Mouse (Mus musculus): ENCODE data around the gene Spint3. TPM values are rescaled to one million over a fixed set of nuclear protein-coding genes. Genes with fewer than 3 reads are reported as not detected.

The Spint3 gene
- not detected for polyA plus RNA-seq (2014; fragmentation: Illumina TruSeq; extraction: RNeasy Lipid Tissue Mini Kit (QIAGEN cat#74804))

GRCm38 (mm10) chr2:164573359-164573758 is at the start of gene Spint3:
Gene Spint3 (minus strand): TSS chr2:164573459.

GRCm38 (mm10) chr2:164613471-164613870 is 40.2 kb upstream of the Spint3 start, which contains the start of the genes Wfdc6b and Wfdc8:
Gene Wfdc6b (plus strand): TSS chr2:164613522.
Gene Wfdc8 (minus strand): TSS chr2:164613626.

GRCm38 (mm10) chr2:164593494-164593893 is 20.2 kb upstream of the Spint3 start, which contains the start of gene Eppin:
Gene Eppin (minus strand): TSS chr2:164593594.

GRCm38 (mm10) chr2:164585025-164585725 is 11.9 kb upstream of the Spint3 start, which contains the start of gene Wfdc6a:
Gene Wfdc6a (minus strand): TSS chr2:164585447.

GRCm38 (mm10) chr2:164562391-164563188 is 10.7 kb downstream of the Spint3 start, which contains the start of gene Wfdc2:
Gene Wfdc2 (plus strand): TSS chr2:164562413.

Other genes starting within 250 kb of the Spint3 start
- 0.91 TPM for gene Svs5, start 240.7 kb downstream of the Spint3 start, polyA plus RNA-seq (2014; fragmentation: Illumina TruSeq; extraction: RNeasy Lipid Tissue Mini Kit (QIAGEN cat#74804))
- gene Slpi, start 184.4 kb downstream of the Spint3 start, polyA plus RNA-seq (2014; fragmentation: Illumina TruSeq; extraction: RNeasy Lipid Tissue Mini Kit (QIAGEN cat#74804)): not detected
- not detected for gene Rbpjl, start 170.3 kb downstream of the Spint3 start, polyA plus RNA-seq (2014; fragmentation: Illumina TruSeq; extraction: RNeasy Lipid Tissue Mini Kit (QIAGEN cat#74804))
- not detected for gene Matn4, start 168.3 kb downstream of the Spint3 start, polyA plus RNA-seq (2014; fragmentation: Illumina TruSeq; extraction: RNeasy Lipid Tissue Mini Kit (QIAGEN cat#74804))
- 107 TPM for gene Sdc4, start 129.6 kb downstream of the Spint3 start, polyA plus RNA-seq (2014; fragmentation: Illumina TruSeq; extraction: RNeasy Lipid Tissue Mini Kit (QIAGEN cat#74804))
- gene Sys1, start 116.5 kb downstream of the Spint3 start, polyA plus RNA-seq (2014; fragmentation: Illumina TruSeq; extraction: RNeasy Lipid Tissue Mini Kit (QIAGEN cat#74804)): 8.4 TPM
- gene Gm20458, start 112.5 kb downstream of the Spint3 start, polyA plus RNA-seq (2014; fragmentation: Illumina TruSeq; extraction: RNeasy Lipid Tissue Mini Kit (QIAGEN cat#74804)): not detected
- not detected for gene Trp53tg5, start 99.7 kb downstream of the Spint3 start, polyA plus RNA-seq (2014; fragmentation: Illumina TruSeq; extraction: RNeasy Lipid Tissue Mini Kit (QIAGEN cat#74804))
- 4.7 TPM for gene Dbndd2, start 87.4 kb downstream of the Spint3 start, polyA plus RNA-seq (2014; fragmentation: Illumina TruSeq; extraction: RNeasy Lipid Tissue Mini Kit (QIAGEN cat#74804))
- 8.6 TPM for gene Pigt, start 75.9 kb downstream of the Spint3 start, polyA plus RNA-seq (2014; fragmentation: Illumina TruSeq; extraction: RNeasy Lipid Tissue Mini Kit (QIAGEN cat#74804))
- 1.8 TPM for gene Wfdc2, start 11.0 kb downstream of the Spint3 start, polyA plus RNA-seq (2014; fragmentation: Illumina TruSeq; extraction: RNeasy Lipid Tissue Mini Kit (QIAGEN cat#74804))
- 0.66 TPM for gene Wfdc6a, start 12.0 kb upstream of the Spint3 start, polyA plus RNA-seq (2014; fragmentation: Illumina TruSeq; extraction: RNeasy Lipid Tissue Mini Kit (QIAGEN cat#74804))
- gene Eppin, start 20.1 kb upstream of the Spint3 start, polyA plus RNA-seq (2014; fragmentation: Illumina TruSeq; extraction: RNeasy Lipid Tissue Mini Kit (QIAGEN cat#74804)): not detected
- gene Wfdc6b, start 40.1 kb upstream of the Spint3 start, polyA plus RNA-seq (2014; fragmentation: Illumina TruSeq; extraction: RNeasy Lipid Tissue Mini Kit (QIAGEN cat#74804)): not detected
- not detected for gene Wfdc8, start 40.2 kb upstream of the Spint3 start, polyA plus RNA-seq (2014; fragmentation: Illumina TruSeq; extraction: RNeasy Lipid Tissue Mini Kit (QIAGEN cat#74804))
- gene Wfdc16, start 65.3 kb upstream of the Spint3 start, polyA plus RNA-seq (2014; fragmentation: Illumina TruSeq; extraction: RNeasy Lipid Tissue Mini Kit (QIAGEN cat#74804)): not detected
- 4.0 TPM for gene Wfdc10, start 82.6 kb upstream of the Spint3 start, polyA plus RNA-seq (2014; fragmentation: Illumina TruSeq; extraction: RNeasy Lipid Tissue Mini Kit (QIAGEN cat#74804))
- gene Wfdc9, start 83.1 kb upstream of the Spint3 start, polyA plus RNA-seq (2014; fragmentation: Illumina TruSeq; extraction: RNeasy Lipid Tissue Mini Kit (QIAGEN cat#74804)): not detected
- not detected for gene Wfdc11, start 100.6 kb upstream of the Spint3 start, polyA plus RNA-seq (2014; fragmentation: Illumina TruSeq; extraction: RNeasy Lipid Tissue Mini Kit (QIAGEN cat#74804))
- gene Wfdc13, start 111.6 kb upstream of the Spint3 start, polyA plus RNA-seq (2014; fragmentation: Illumina TruSeq; extraction: RNeasy Lipid Tissue Mini Kit (QIAGEN cat#74804)): not detected
- not detected for gene Spint4, start 125.0 kb upstream of the Spint3 start, polyA plus RNA-seq (2014; fragmentation: Illumina TruSeq; extraction: RNeasy Lipid Tissue Mini Kit (QIAGEN cat#74804))
- not detected for gene Spint5, start 141.8 kb upstream of the Spint3 start, polyA plus RNA-seq (2014; fragmentation: Illumina TruSeq; extraction: RNeasy Lipid Tissue Mini Kit (QIAGEN cat#74804))
- 0.57 TPM for gene Wfdc3, start 172.5 kb upstream of the Spint3 start, polyA plus RNA-seq (2014; fragmentation: Illumina TruSeq; extraction: RNeasy Lipid Tissue Mini Kit (QIAGEN cat#74804))
- 5.2 TPM for gene Dnttip1, start 172.5 kb upstream of the Spint3 start, polyA plus RNA-seq (2014; fragmentation: Illumina TruSeq; extraction: RNeasy Lipid Tissue Mini Kit (QIAGEN cat#74804))
- gene Ube2c, start 196.4 kb upstream of the Spint3 start, polyA plus RNA-seq (2014; fragmentation: Illumina TruSeq; extraction: RNeasy Lipid Tissue Mini Kit (QIAGEN cat#74804)): 21.0 TPM
- gene Tnnc2, start 206.5 kb upstream of the Spint3 start, polyA plus RNA-seq (2014; fragmentation: Illumina TruSeq; extraction: RNeasy Lipid Tissue Mini Kit (QIAGEN cat#74804)): not detected
- gene Snx21, start 212.4 kb upstream of the Spint3 start, polyA plus RNA-seq (2014; fragmentation: Illumina TruSeq; extraction: RNeasy Lipid Tissue Mini Kit (QIAGEN cat#74804)): 2.3 TPM
- gene Acot8, start 231.4 kb upstream of the Spint3 start, polyA plus RNA-seq (2014; fragmentation: Illumina TruSeq; extraction: RNeasy Lipid Tissue Mini Kit (QIAGEN cat#74804)): not detected
- gene Zswim3, start 231.6 kb upstream of the Spint3 start, polyA plus RNA-seq (2014; fragmentation: Illumina TruSeq; extraction: RNeasy Lipid Tissue Mini Kit (QIAGEN cat#74804)): 3.5 TPM
- gene Zswim1, start 249.2 kb upstream of the Spint3 start, polyA plus RNA-seq (2014; fragmentation: Illumina TruSeq; extraction: RNeasy Lipid Tissue Mini Kit (QIAGEN cat#74804)): 3.2 TPM